Mouse (Mus musculus): ENCODE measurements around the gene Srrm1. TPM values are rescaled to one million over a fixed set of nuclear protein-coding genes. Genes with fewer than 3 reads are reported as not detected.
A peak's percentile ranks its signal among the peaks of the same experiment; 100 is the strongest.

Srrm1 gene
- polyA plus RNA-seq, 1 experiment = 160 TPM

GRCm38 (mm10) chr4:135385614-135386013 is 32.5 kb upstream of the Srrm1 start:
- Histone ChIP-seq H3K27ac (ENCODE audit: insufficient read depth, low read length) (no peak overlapping the region), H3K4me1 (ENCODE audit: control insufficient read depth, insufficient read depth, low read length) (no peaks in the 10 kb centered on the region), H3K4me3 (ENCODE audit: insufficient read depth, low read length) (no peak overlapping the region)
- TF ChIP-seq POLR2A (IDR thresholded peaks at IDR 0.05; ENCODE audit: low read depth, low read length) = no peak
- no peak for TF ChIP-seq CTCF (IDR thresholded peaks at IDR 0.05; ENCODE audit: borderline replicate concordance, insufficient read depth, low read length)

- H3K4me3 ChIP-seq (ENCODE audit: insufficient read depth, low read length) = no peak overlapping the region
- H3K27ac ChIP-seq (ENCODE audit: insufficient read depth, low read length) = no peak overlapping the region
- TF ChIP-seq CTCF (IDR thresholded peaks at IDR 0.05; ENCODE audit: borderline replicate concordance, insufficient read depth, low read length) (peak; percentile 97), POLR2A (IDR thresholded peaks at IDR 0.05; ENCODE audit: low read depth, low read length) (no peak)
- H3K4me1 ChIP-seq (ENCODE audit: control insufficient read depth, insufficient read depth, low read length) = no peaks in the 10 kb centered on the region
These were observed 29.2 kb upstream of the Srrm1 start for GRCm38 (mm10) chr4:135382316-135382715.

GRCm38 (mm10) chr4:135381355-135381754 is 28.2 kb upstream of the Srrm1 start:
- no peaks in the 10 kb centered on the region for H3K4me1 ChIP-seq (ENCODE audit: control insufficient read depth, insufficient read depth, low read length)
- no peak overlapping the region for H3K4me3 ChIP-seq (ENCODE audit: insufficient read depth, low read length)
- no peak overlapping the region for H3K27ac ChIP-seq (ENCODE audit: insufficient read depth, low read length)
- TF ChIP-seq POLR2A (IDR thresholded peaks at IDR 0.05; ENCODE audit: low read depth, low read length) = no peak
- no peak for TF ChIP-seq CTCF (IDR thresholded peaks at IDR 0.05; ENCODE audit: borderline replicate concordance, insufficient read depth, low read length)

- no peak for TF ChIP-seq POLR2A (IDR thresholded peaks at IDR 0.05; ENCODE audit: low read depth, low read length)
- no peak for TF ChIP-seq CTCF (IDR thresholded peaks at IDR 0.05; ENCODE audit: borderline replicate concordance, insufficient read depth, low read length)
- no peak overlapping the region for H3K27ac ChIP-seq (ENCODE audit: insufficient read depth, low read length)
- no peaks in the 10 kb centered on the region for H3K4me1 ChIP-seq (ENCODE audit: control insufficient read depth, insufficient read depth, low read length)
- H3K4me3 ChIP-seq (ENCODE audit: insufficient read depth, low read length) = no peak overlapping the region
These were observed 24.1 kb upstream of the Srrm1 start for GRCm38 (mm10) chr4:135377241-135377640.

GRCm38 (mm10) chr4:135375444-135375843 is 22.3 kb upstream of the Srrm1 start:
- TF ChIP-seq POLR2A (IDR thresholded peaks at IDR 0.05; ENCODE audit: low read depth, low read length) (no peak), CTCF (IDR thresholded peaks at IDR 0.05; ENCODE audit: borderline replicate concordance, insufficient read depth, low read length) (no peak)
- Histone ChIP-seq H3K4me1 (ENCODE audit: control insufficient read depth, insufficient read depth, low read length) (no peaks in the 10 kb centered on the region), H3K4me3 (ENCODE audit: insufficient read depth, low read length) (no peak overlapping the region), H3K27ac (ENCODE audit: insufficient read depth, low read length) (no peak overlapping the region)

GRCm38 (mm10) chr4:135373299-135373698 is 20.2 kb upstream of the Srrm1 start:
- H3K4me3 ChIP-seq (ENCODE audit: insufficient read depth, low read length) = no peak overlapping the region
- H3K4me1 ChIP-seq (ENCODE audit: control insufficient read depth, insufficient read depth, low read length) = no peaks in the 10 kb centered on the region
- no peak for TF ChIP-seq CTCF (IDR thresholded peaks at IDR 0.05; ENCODE audit: borderline replicate concordance, insufficient read depth, low read length)
- TF ChIP-seq POLR2A (IDR thresholded peaks at IDR 0.05; ENCODE audit: low read depth, low read length) = no peak
- no peak overlapping the region for H3K27ac ChIP-seq (ENCODE audit: insufficient read depth, low read length)

GRCm38 (mm10) chr4:135370372-135370771 is 17.3 kb upstream of the Srrm1 start:
- no peak overlapping the region for H3K4me3 ChIP-seq (ENCODE audit: insufficient read depth, low read length)
- H3K27ac ChIP-seq (ENCODE audit: insufficient read depth, low read length) = no peak overlapping the region
- TF ChIP-seq POLR2A (IDR thresholded peaks at IDR 0.05; ENCODE audit: low read depth, low read length) (no peak), CTCF (IDR thresholded peaks at IDR 0.05; ENCODE audit: borderline replicate concordance, insufficient read depth, low read length) (no peak)
- H3K4me1 ChIP-seq (ENCODE audit: control insufficient read depth, insufficient read depth, low read length) = no peaks in the 10 kb centered on the region

GRCm38 (mm10) chr4:135362828-135363227 is 9.7 kb upstream of the Srrm1 start:
- TF ChIP-seq CTCF (IDR thresholded peaks at IDR 0.05; ENCODE audit: borderline replicate concordance, insufficient read depth, low read length) (no peak), POLR2A (IDR thresholded peaks at IDR 0.05; ENCODE audit: low read depth, low read length) (no peak)
- Histone ChIP-seq H3K27ac (ENCODE audit: insufficient read depth, low read length) (no peak overlapping the region), H3K4me1 (ENCODE audit: control insufficient read depth, insufficient read depth, low read length) (no peaks in the 10 kb centered on the region), H3K4me3 (ENCODE audit: insufficient read depth, low read length) (no peak overlapping the region)

- no peak overlapping the region for H3K4me3 ChIP-seq (ENCODE audit: insufficient read depth, low read length)
- H3K4me1 ChIP-seq (ENCODE audit: control insufficient read depth, insufficient read depth, low read length) = no peaks in the 10 kb centered on the region
- H3K27ac ChIP-seq (ENCODE audit: insufficient read depth, low read length) = no peak overlapping the region
- no peak for TF ChIP-seq POLR2A (IDR thresholded peaks at IDR 0.05; ENCODE audit: low read depth, low read length)
- TF ChIP-seq CTCF (IDR thresholded peaks at IDR 0.05; ENCODE audit: borderline replicate concordance, insufficient read depth, low read length) = no peak
These were observed 8.6 kb upstream of the Srrm1 start for GRCm38 (mm10) chr4:135361722-135362121.

- no peak for TF ChIP-seq POLR2A (IDR thresholded peaks at IDR 0.05; ENCODE audit: low read depth, low read length)
- TF ChIP-seq CTCF (IDR thresholded peaks at IDR 0.05; ENCODE audit: borderline replicate concordance, insufficient read depth, low read length) = peak; percentile 42; the same call in 1 of the 2 replicates
- Histone ChIP-seq H3K4me3 (ENCODE audit: insufficient read depth, low read length) (no peak overlapping the region), H3K27ac (ENCODE audit: insufficient read depth, low read length) (no peak overlapping the region), H3K4me1 (ENCODE audit: control insufficient read depth, insufficient read depth, low read length) (no peaks in the 10 kb centered on the region; the same call in 1 of the 2 replicates)
These were observed 5.6 kb upstream of the Srrm1 start for GRCm38 (mm10) chr4:135358736-135359135.
